Mouse (Mus musculus): ENCODE measurements around the gene Rps26. TPM values are rescaled to one million over a fixed set of nuclear protein-coding genes. Genes with fewer than 3 reads are reported as not detected.
"Not testable (repeated sequence)": the region's sequence is repeated elsewhere in the genome, so short reads cannot be mapped to it uniquely, and the experiment has no call there.

Gene Rps26
- total and polyA plus RNA-seq, 2 experiments from 2014 or later = 398 to 1,580 TPM

GRCm38 (mm10) chr10:128620241-128620640 is 6.3 kb downstream of the Rps26 start:
- no peak overlapping the region for H3K27ac ChIP-seq (ENCODE audit: low read depth, low read length)

GRCm38 (mm10) chr10:128619148-128619547 is 7.4 kb downstream of the Rps26 start:
- H3K27ac ChIP-seq (ENCODE audit: low read depth, low read length); H3K4me2 ChIP-seq (ENCODE audit: low read depth, low read length, poor library complexity, severe bottlenecking); H3K36me3 ChIP-seq (ENCODE audit: insufficient read depth, low read length); H3K27me3 ChIP-seq (ENCODE audit: insufficient read depth, low read length); DNase-seq (ENCODE audit: low spot score); H3K9me3 ChIP-seq (ENCODE audit: low read length); H3K4me3 ChIP-seq (ENCODE audit: low read depth, low read length); H3K9ac ChIP-seq (replicated peaks; ENCODE audit: low read length, poor library complexity, severe bottlenecking); H3K4me1 ChIP-seq (ENCODE audit: insufficient read depth, low read length); ATAC-seq (ENCODE audit: low FRiP score): not testable (repeated sequence)
- 91% methylated on average over 5 of the region's 5 CpGs for WGBS

More at GRCm38 (mm10) chr10:128620241-128620640, 6.3 kb downstream of the Rps26 start:
- Histone ChIP-seq H3K4me2 (ENCODE audit: low read depth, low read length, poor library complexity, severe bottlenecking) (no peak overlapping the region), H3K9me3 (ENCODE audit: low read length) (no peaks in the 10 kb centered on the region), H3K4me1 (ENCODE audit: insufficient read depth, low read length) (peaks cover 4% of the 10 kb centered on the region), H3K9ac (replicated peaks; ENCODE audit: low read length, poor library complexity, severe bottlenecking) (no peak overlapping the region), H3K27me3 (ENCODE audit: insufficient read depth, low read length) (no peaks in the 10 kb centered on the region), H3K4me3 (ENCODE audit: low read depth, low read length) (no peak overlapping the region), H3K36me3 (ENCODE audit: insufficient read depth, low read length) (peaks cover 10% of the 10 kb centered on the region)
- no peak for ATAC-seq (ENCODE audit: low FRiP score)
- no peak for TF ChIP-seq CTCF (IDR thresholded peaks at IDR 0.05)
- DNase-seq (ENCODE audit: low spot score) = no peak

- no peak overlapping the region for H3K4me3 ChIP-seq (ENCODE audit: low read depth, low read length)
- no peaks in the 10 kb centered on the region for H3K36me3 ChIP-seq (ENCODE audit: insufficient read depth, low read length)
- ATAC-seq (ENCODE audit: low FRiP score) = no peak
- H3K4me1 ChIP-seq (ENCODE audit: insufficient read depth, low read length) = no peaks in the 10 kb centered on the region
- no peak overlapping the region for H3K9ac ChIP-seq (replicated peaks; ENCODE audit: low read length, poor library complexity, severe bottlenecking)
- H3K4me2 ChIP-seq (ENCODE audit: low read depth, low read length, poor library complexity, severe bottlenecking) = no peak overlapping the region
- no peaks in the 10 kb centered on the region for H3K9me3 ChIP-seq (ENCODE audit: low read length)
- WGBS = 83% methylated on average over 1 of the region's 1 CpGs
- DNase-seq (ENCODE audit: low spot score) = no peak
- H3K27me3 ChIP-seq (ENCODE audit: insufficient read depth, low read length) = no peaks in the 10 kb centered on the region
- no peak for TF ChIP-seq CTCF (IDR thresholded peaks at IDR 0.05)
- no peak overlapping the region for H3K27ac ChIP-seq (ENCODE audit: low read depth, low read length)
These were observed 8.0 kb downstream of the Rps26 start for GRCm38 (mm10) chr10:128618570-128618969.

GRCm38 (mm10) chr10:128615798-128616448 is 10.6 kb downstream of the Rps26 start:
- H3K36me3 ChIP-seq (ENCODE audit: insufficient read depth, low read length); H3K27me3 ChIP-seq (ENCODE audit: insufficient read depth, low read length); H3K9ac ChIP-seq (replicated peaks; ENCODE audit: low read length, poor library complexity, severe bottlenecking); H3K4me3 ChIP-seq (ENCODE audit: low read depth, low read length); ATAC-seq (ENCODE audit: low FRiP score); H3K27ac ChIP-seq (ENCODE audit: low read depth, low read length); H3K9me3 ChIP-seq (ENCODE audit: low read length); H3K4me2 ChIP-seq (ENCODE audit: low read depth, low read length, poor library complexity, severe bottlenecking); DNase-seq (ENCODE audit: low spot score); H3K4me1 ChIP-seq (ENCODE audit: insufficient read depth, low read length): not testable (repeated sequence)
- 88% methylated on average over 6 of the region's 7 CpGs for WGBS

- H3K9ac ChIP-seq (replicated peaks; ENCODE audit: low read length, poor library complexity, severe bottlenecking) = no peak overlapping the region
- TF ChIP-seq CTCF (IDR thresholded peaks at IDR 0.05) = peak; percentile 18; the same call in 1 of the 2 replicates
- 57% methylated on average over 3 of the region's 3 CpGs for WGBS
- no peaks in the 10 kb centered on the region for H3K4me1 ChIP-seq (ENCODE audit: insufficient read depth, low read length)
- no peak overlapping the region for H3K27ac ChIP-seq (ENCODE audit: low read depth, low read length)
- no peaks in the 10 kb centered on the region for H3K36me3 ChIP-seq (ENCODE audit: insufficient read depth, low read length)
- no peaks in the 10 kb centered on the region for H3K27me3 ChIP-seq (ENCODE audit: insufficient read depth, low read length)
- no peak overlapping the region for H3K4me2 ChIP-seq (ENCODE audit: low read depth, low read length, poor library complexity, severe bottlenecking)
- DNase-seq (ENCODE audit: low spot score) (no peak), ATAC-seq (ENCODE audit: low FRiP score) (no peak)
- H3K4me3 ChIP-seq (ENCODE audit: low read depth, low read length) = no peak overlapping the region
- H3K9me3 ChIP-seq (ENCODE audit: low read length) = no peaks in the 10 kb centered on the region
These were observed 11.6 kb downstream of the Rps26 start for GRCm38 (mm10) chr10:128614934-128615333.

GRCm38 (mm10) chr10:128613820-128614219 is 12.7 kb downstream of the Rps26 start:
- 65% methylated on average over 4 of the region's 4 CpGs for WGBS
- not testable (repeated sequence) for H3K4me3 ChIP-seq (ENCODE audit: low read depth, low read length); H3K4me2 ChIP-seq (ENCODE audit: low read depth, low read length, poor library complexity, severe bottlenecking); DNase-seq (ENCODE audit: low spot score); H3K27me3 ChIP-seq (ENCODE audit: insufficient read depth, low read length); H3K36me3 ChIP-seq (ENCODE audit: insufficient read depth, low read length); H3K27ac ChIP-seq (ENCODE audit: low read depth, low read length); ATAC-seq (ENCODE audit: low FRiP score); H3K9ac ChIP-seq (replicated peaks; ENCODE audit: low read length, poor library complexity, severe bottlenecking); H3K4me1 ChIP-seq (ENCODE audit: insufficient read depth, low read length); H3K9me3 ChIP-seq (ENCODE audit: low read length)
